Mouse (Mus musculus) midbrain, embryonic 12.5 days (tissue): ENCODE results near the gene C1qtnf9. TPM values are rescaled to one million over a fixed set of nuclear protein-coding genes. Genes with fewer than 3 reads are reported as not detected.
A peak's percentile ranks its signal among the peaks of the same experiment; 100 is the strongest.

Source experiments
- ATAC-seq: fragments of 200-750 bp; cut with Nextera tagmentation; 2 replicates; pipeline ENCODE4 v1.8.0; 2017; ENCODE audit warnings: low read depth, moderate TSS enrichment, moderate library complexity; ENCODE audit not compliant: low FRiP score
- H3K27ac ChIP-seq: fragments of 300-500 bp; sonication (generic); replicated peaks from 2 replicates; pipeline ENCODE4 v1.5.1; 2016; ENCODE audit warnings: mild to moderate bottlenecking
- H3K27me3 ChIP-seq: fragments of 300-500 bp; sonication (generic); 2 replicates; pipeline ENCODE4 v1.6.1; 2016; ENCODE audit warnings: mild to moderate bottlenecking
- H3K36me3 ChIP-seq: fragments of 300-500 bp; sonication (generic); 2 replicates; pipeline ENCODE4 v1.6.1; 2016
- H3K4me1 ChIP-seq: fragments of 300-500 bp; sonication (generic); 2 replicates; pipeline ENCODE4 v1.6.1; 2016
- H3K4me2 ChIP-seq: fragments of 300-500 bp; sonication (generic); replicated peaks from 2 replicates; pipeline ENCODE4 v1.6.1; 2016; ENCODE audit warnings: mild to moderate bottlenecking, moderate library complexity
- H3K4me3 ChIP-seq: fragments of 300-500 bp; sonication (generic); 2 replicates; pipeline ENCODE4 v1.5.1; 2016; ENCODE audit warnings: mild to moderate bottlenecking
- H3K9ac ChIP-seq: fragments of 300-500 bp; sonication (generic); replicated peaks from 2 replicates; pipeline ENCODE4 v1.6.1; 2016; ENCODE audit warnings: mild to moderate bottlenecking, moderate library complexity
- H3K9me3 ChIP-seq: fragments of 300-500 bp; sonication (generic); 2 replicates; pipeline ENCODE4 v1.6.1; 2016; ENCODE audit warnings: mild to moderate bottlenecking
- WGBS: fragments of 180-500 bp; shearing (Covaris S2); methylation state at CpG from one replicate; pipeline ENCODE4 v1.1.7; 2016; 5-methylcytosine and 5-hydroxymethylcytosine counted together
- polyA plus RNA-seq: library from polyadenylated mRNA; unstranded; fragments of >200 nt; fragmentation: Nextera tagmentation; extraction: Ambion mirVana; gene quantifications from 2 replicates; pipeline ENCODE4 v1.2.1, GENCODE M21; 2016

C1qtnf9 gene
- polyA plus RNA-seq: 0.12 and 0.20 TPM in 2 replicates

DNA sequence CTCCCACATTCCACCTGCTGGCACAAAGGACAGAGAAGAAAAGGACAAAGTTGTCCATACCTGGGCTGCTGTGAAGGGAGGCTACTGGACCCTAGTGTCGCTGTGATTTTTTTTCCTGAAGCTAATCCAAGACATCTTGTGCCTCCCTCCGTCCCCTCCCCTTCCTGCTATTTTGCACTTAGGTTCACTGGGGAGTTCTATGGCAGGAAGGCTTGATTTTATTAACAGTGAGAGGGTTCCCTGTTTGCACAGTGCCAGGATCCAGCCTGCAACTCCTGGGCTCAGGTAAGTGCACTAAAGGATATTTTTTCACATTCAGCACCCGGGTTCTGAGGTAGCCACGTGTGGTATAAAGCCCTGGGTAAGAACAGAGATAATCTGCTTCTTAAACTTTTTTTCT, at the start of gene C1qtnf9:
C1qtnf9 (plus strand) TSS at position 251 of the 400 bp plus-strand sequence.
- Histone ChIP-seq H3K36me3 (no peaks in the 10 kb centered on the region), H3K4me2 (no peak within 1 kb of the TSS), H3K9ac (no peak within 1 kb of the TSS), H3K4me3 (no peak within 1 kb of the TSS), H3K4me1 (peaks cover 7% of the 10 kb centered on the region; the same call in 1 of the 2 replicates), H3K9me3 (no peaks in the 10 kb centered on the region), H3K27me3 (no peaks in the 10 kb centered on the region), H3K27ac (no peak within 1 kb of the TSS)
- 75% methylated on average over 4 of the region's 4 CpGs for WGBS
- ATAC-seq: no peak

DNA sequence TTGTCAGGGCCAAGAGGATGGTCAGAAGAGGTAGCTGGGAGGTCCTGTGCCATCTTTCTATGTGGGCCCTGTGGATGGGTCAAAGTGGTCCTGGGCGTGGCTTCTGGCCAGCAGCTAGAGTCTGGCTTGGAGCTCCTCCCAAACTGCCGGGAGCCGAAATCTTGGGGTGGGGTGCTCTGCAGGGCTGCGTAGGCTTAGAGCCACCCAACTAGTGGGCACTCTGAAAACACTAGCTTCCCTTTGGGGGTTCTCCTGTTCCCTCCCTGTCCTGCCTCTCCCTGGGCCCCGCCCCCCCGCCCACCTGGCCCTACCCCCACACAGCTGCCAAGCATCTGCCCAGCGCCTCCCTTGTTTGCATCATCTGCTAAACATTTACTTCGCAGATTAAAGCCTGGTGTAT, 46.6 kb upstream of the C1qtnf9 start:
- no peak overlapping the region for H3K9ac ChIP-seq
- no peaks in the 10 kb centered on the region for H3K9me3 ChIP-seq
- WGBS: 66% methylated on average over 8 of the region's 8 CpGs
- no peak for ATAC-seq
- H3K4me1 ChIP-seq: no peaks in the 10 kb centered on the region
- H3K36me3 ChIP-seq: peaks cover 20% of the 10 kb centered on the region; the same call in 1 of the 2 replicates
- no peak overlapping the region for H3K4me2 ChIP-seq
- H3K4me3 ChIP-seq: no peak overlapping the region
- H3K27ac ChIP-seq: no peak overlapping the region
- no peaks in the 10 kb centered on the region for H3K27me3 ChIP-seq

DNA sequence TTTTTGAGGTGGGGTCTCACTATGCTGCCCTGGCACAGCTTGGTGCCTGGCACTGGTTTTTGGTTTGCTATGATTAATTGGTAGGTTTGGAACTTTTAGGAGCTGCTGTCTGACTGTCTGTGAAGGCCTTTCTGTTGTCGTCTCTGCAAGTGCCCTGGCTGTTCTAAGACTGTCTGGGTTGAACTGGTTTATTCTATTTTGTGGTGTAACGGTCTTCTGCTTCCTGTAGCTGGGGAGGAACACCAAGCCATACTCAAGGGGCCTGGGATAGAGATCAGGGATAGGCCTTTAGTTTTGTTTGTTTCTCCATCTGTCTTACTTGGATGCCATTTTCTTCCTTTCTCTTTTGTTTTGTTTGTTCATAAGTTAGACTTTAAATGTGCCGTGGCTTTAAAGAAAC, 46.0 kb upstream of the C1qtnf9 start:
- Histone ChIP-seq H3K4me3 (no peak overlapping the region), H3K4me2 (no peak overlapping the region), H3K36me3 (peaks cover 20% of the 10 kb centered on the region; the same call in 1 of the 2 replicates), H3K9me3 (no peaks in the 10 kb centered on the region), H3K9ac (no peak overlapping the region), H3K27ac (no peak overlapping the region), H3K4me1 (no peaks in the 10 kb centered on the region), H3K27me3 (no peaks in the 10 kb centered on the region)
- no peak for ATAC-seq
- WGBS: 88% methylated on average over 3 of the region's 3 CpGs

DNA sequence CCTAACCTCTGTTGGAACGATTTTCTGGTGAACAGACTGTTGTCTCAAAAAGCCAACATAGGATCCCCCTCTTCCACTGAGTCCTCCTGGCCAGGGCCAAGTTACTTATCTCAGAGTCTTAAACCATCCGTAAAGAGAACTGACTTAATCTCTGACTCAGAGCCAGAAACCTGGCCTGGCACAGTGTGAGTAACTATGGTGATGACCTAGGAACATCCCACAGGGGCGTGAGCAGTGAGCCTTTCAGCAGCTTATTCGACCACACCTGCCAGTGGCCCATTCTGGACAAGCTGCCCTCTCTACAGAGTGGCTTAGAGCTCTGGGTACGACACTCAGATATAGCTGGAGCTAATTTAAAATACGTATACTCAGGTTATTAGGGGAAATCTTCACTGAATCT, 41.8 kb upstream of the C1qtnf9 start:
- H3K36me3 ChIP-seq: peaks cover 29% of the 10 kb centered on the region

DNA sequence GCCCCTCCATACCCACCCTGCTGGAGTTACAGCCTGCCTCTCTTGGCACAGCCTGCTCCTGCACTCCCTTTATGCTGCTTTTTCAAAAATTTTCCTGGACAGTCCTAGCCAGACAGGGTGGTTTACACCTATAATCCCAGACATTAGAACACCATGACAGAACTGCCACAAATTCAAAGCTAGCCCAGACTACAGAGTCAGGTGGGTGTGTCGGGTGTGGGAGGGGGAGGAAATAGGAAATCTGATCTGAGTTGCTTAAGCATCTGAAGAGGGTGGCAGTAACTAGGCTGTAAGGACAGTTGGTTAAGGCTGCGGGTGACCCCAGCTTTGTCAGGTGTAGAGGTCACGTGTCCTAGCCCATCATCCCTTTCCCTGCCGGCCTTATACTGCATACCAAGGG, 40.8 kb upstream of the C1qtnf9 start:
- Histone ChIP-seq H3K9ac (no peak overlapping the region), H3K4me1 (peaks cover 4% of the 10 kb centered on the region; the same call in 1 of the 2 replicates), H3K4me2 (no peak overlapping the region), H3K27me3 (no peaks in the 10 kb centered on the region), H3K27ac (peak overlapping the region; percentile 30; the same call in 1 of the 2 replicates), H3K36me3 (peaks cover 29% of the 10 kb centered on the region), H3K4me3 (no peak overlapping the region), H3K9me3 (no peaks in the 10 kb centered on the region)
- 71% methylated on average over 4 of the region's 4 CpGs for WGBS
- no peak for ATAC-seq

More for the DNA sequence above, 41.8 kb upstream of the C1qtnf9 start:
- Histone ChIP-seq H3K4me2 (no peak overlapping the region), H3K4me3 (no peak overlapping the region), H3K27ac (no peak overlapping the region), H3K4me1 (no peaks in the 10 kb centered on the region), H3K27me3 (no peaks in the 10 kb centered on the region), H3K9ac (no peak overlapping the region), H3K9me3 (no peaks in the 10 kb centered on the region)
- 47% methylated on average over 6 of the region's 6 CpGs for whole genome bisulfite sequencing
- ATAC-seq: no peak

DNA sequence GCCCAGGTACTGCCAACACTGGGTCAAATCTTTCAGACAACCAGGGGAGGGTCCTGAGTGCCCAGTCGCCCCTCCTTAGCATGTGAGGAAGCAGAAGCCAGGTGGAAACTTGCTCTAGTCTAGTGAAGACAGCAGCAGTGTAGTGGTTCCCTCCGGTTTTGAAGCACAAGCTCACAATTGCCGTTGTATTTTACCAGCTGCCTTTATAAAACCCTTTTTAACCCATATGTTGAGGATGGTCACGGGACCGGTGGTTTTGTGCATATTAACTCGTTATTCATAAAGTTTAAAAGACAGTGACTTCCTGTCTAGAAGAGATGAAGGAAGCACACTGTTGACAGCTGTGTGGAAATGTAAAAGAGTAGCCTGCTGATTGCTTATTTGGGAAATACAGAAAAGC, 35.9 kb upstream of the C1qtnf9 start:
- Histone ChIP-seq H3K36me3 (peaks cover 25% of the 10 kb centered on the region), H3K27ac (no peak overlapping the region), H3K9me3 (no peaks in the 10 kb centered on the region), H3K4me2 (no peak overlapping the region), H3K4me3 (no peak overlapping the region), H3K4me1 (peaks cover 42% of the 10 kb centered on the region), H3K9ac (no peak overlapping the region), H3K27me3 (no peaks in the 10 kb centered on the region)
- WGBS: 67% methylated on average over 6 of the region's 6 CpGs
- no peak for ATAC-seq

DNA sequence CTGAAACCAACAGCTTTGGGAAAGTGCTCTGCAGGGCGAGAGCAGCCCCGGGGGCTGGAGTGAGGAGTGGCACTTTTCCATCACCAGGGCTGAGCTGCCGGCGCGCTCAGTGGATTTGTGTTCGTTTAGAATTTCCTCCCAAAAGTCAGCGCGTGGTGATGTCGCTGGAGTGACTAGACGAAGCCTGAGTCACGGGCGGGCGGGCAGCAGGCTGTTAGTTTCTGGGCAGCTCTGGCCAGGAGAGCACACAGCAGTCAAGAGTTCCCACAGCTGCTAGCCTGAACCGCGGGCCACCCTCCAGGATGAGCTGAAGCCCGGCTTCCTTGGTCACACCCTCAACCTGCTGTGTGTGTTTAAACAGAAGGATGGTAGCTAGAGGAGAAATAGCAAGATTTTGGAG, 35.1 kb upstream of the C1qtnf9 start:
- no peaks in the 10 kb centered on the region for H3K27me3 ChIP-seq
- WGBS: 13% methylated on average over 16 of the region's 16 CpGs
- peaks cover 49% of the 10 kb centered on the region for H3K4me1 ChIP-seq
- H3K4me3 ChIP-seq: no peak overlapping the region
- no peak for ATAC-seq
- no peaks in the 10 kb centered on the region for H3K9me3 ChIP-seq
- peaks cover 25% of the 10 kb centered on the region for H3K36me3 ChIP-seq
- H3K9ac ChIP-seq: no peak overlapping the region
- peak overlapping the region; percentile 24 for H3K4me2 ChIP-seq
- 0 out of 2 replicates have a peak overlapping the region, but pooled peaks have one; percentile 11 for H3K27ac ChIP-seq

DNA sequence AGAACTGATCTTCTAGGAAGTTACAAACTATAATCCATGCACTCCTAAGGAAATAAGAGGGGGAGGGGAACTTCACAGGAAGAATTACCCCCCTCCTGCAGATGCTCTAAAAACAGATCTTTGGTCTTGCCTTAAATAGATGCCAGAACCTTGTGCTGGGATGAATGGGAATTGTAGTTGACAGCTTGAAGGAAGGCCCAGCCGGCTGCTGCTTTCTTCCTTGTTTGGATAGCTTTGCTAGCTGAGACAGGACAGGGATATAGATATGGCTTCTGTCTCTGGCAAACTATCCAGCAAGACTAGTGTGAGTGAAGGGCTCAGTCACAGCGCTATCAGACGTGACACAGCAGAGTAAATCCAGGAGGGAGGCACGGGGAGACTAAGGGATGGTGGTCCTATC, 34.2 kb upstream of the C1qtnf9 start:
- Histone ChIP-seq H3K4me3 (no peak overlapping the region), H3K9ac (0 out of 2 replicates have a peak overlapping the region, but pooled peaks have one; percentile 4), H3K27ac (no peak overlapping the region), H3K4me1 (peaks cover 59% of the 10 kb centered on the region), H3K4me2 (no peak overlapping the region), H3K36me3 (peaks cover 17% of the 10 kb centered on the region), H3K9me3 (no peaks in the 10 kb centered on the region), H3K27me3 (no peaks in the 10 kb centered on the region)
- 53% methylated on average over 4 of the region's 4 CpGs for WGBS
- ATAC-seq: no peak

DNA sequence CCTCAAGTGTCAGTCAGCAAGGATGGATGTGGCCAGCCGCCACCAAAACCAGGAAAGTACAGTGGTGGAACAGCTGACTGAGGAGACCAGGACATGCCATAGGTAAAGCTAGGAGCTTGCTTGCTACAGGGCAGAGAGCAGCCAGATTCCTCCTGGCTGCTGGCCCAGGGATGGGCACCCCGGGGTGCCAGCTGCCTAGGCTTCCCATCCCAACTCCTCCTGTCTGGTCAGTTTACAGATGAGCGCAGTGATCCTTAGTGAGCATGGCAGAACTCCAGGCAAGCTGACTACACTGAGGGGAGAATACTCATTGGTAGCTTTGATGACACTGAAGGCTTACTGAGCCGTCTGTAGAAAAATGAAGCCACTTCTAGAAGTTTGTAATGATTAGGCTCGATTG, 32.7 kb upstream of the C1qtnf9 start:
- Histone ChIP-seq H3K9ac (no peak overlapping the region), H3K27me3 (no peaks in the 10 kb centered on the region), H3K9me3 (no peaks in the 10 kb centered on the region), H3K4me1 (peaks cover 65% of the 10 kb centered on the region), H3K36me3 (peaks cover 3% of the 10 kb centered on the region; the same call in 1 of the 2 replicates), H3K27ac (no peak overlapping the region), H3K4me2 (no peak overlapping the region), H3K4me3 (no peak overlapping the region)
- ATAC-seq: no peak
- 66% methylated on average over 5 of the region's 5 CpGs for WGBS

DNA sequence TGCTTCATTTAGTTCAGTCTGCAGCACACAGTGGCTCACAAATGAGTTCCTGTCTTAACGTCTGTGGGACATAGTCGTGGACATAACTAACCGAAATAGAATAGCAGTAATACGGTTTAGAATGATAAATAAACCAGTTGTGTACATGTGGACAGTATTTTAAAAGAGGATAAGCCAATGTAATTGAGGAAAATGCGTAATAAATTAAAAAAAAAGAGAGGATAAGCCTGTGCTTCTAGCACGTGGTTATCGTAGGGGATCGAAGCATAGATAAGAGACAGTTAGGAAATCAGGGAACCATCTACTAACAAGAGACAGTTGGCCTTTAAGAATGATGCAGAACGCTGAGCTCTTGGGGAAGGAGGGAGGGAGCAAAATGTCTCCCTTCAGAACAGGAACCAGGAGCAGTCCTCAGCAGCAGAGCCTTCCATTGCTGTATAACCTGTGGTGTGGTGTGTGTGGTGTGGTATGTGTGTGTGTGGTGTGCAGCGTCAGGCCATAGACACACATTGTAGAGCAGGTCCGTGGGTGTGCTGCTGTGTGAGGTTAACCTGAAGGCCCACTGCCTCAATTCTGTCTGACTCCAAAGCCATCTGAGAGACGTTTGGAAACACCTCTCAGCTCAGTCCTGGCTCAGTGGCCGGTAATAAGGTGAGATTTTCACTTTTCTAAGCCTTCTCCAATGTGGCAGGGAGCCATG, 31.9 kb upstream of the C1qtnf9 start:
- Histone ChIP-seq H3K9me3 (no peaks in the 10 kb centered on the region), H3K4me2 (no peak overlapping the region), H3K36me3 (no peaks in the 10 kb centered on the region), H3K9ac (no peak overlapping the region), H3K4me1 (peaks cover 71% of the 10 kb centered on the region), H3K27me3 (no peaks in the 10 kb centered on the region), H3K27ac (peak overlapping the region; percentile 74), H3K4me3 (no peak overlapping the region)
- WGBS: 60% methylated on average over 13 of the region's 13 CpGs
- ATAC-seq: no peak

DNA sequence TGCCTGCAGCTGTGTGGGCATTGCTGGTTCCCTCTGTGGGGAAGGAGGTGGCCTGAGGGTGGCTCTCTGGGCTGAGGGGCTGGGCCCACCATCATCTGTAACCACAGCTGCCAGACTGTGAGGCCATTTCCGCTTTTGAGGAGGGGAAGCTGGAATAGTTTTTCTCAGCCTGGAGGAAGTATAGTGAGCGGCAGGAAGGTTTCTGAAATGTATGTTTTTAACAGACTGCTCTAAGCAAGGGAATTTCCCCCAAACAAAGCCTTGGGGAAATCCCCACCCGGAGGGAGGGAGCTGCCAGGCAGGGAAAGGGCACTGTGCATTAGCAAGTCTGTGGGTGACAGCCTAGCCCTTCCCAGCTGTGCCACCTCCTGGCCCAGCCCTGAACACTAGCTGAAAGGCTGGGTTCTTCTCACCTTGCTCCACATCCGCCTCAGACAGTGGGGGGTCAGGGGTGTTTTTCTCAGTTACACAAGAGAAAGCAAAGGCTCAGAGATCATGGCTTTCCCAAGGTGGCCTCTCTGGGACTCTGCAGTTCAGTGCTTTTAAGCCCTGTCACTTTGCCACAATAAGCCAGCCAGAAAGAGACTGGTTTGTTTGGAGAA, 31.2 kb upstream of the C1qtnf9 start:
- H3K4me3 ChIP-seq: no peak overlapping the region
- WGBS: 4% methylated on average over 4 of the region's 4 CpGs
- no peaks in the 10 kb centered on the region for H3K9me3 ChIP-seq
- no peaks in the 10 kb centered on the region for H3K36me3 ChIP-seq
- peak overlapping the region; percentile 74 for H3K27ac ChIP-seq
- peak; percentile 38 for ATAC-seq
- no peak overlapping the region for H3K9ac ChIP-seq
- peak overlapping the region; percentile 34 for H3K4me2 ChIP-seq
- H3K4me1 ChIP-seq: peaks cover 78% of the 10 kb centered on the region
- no peaks in the 10 kb centered on the region for H3K27me3 ChIP-seq

DNA sequence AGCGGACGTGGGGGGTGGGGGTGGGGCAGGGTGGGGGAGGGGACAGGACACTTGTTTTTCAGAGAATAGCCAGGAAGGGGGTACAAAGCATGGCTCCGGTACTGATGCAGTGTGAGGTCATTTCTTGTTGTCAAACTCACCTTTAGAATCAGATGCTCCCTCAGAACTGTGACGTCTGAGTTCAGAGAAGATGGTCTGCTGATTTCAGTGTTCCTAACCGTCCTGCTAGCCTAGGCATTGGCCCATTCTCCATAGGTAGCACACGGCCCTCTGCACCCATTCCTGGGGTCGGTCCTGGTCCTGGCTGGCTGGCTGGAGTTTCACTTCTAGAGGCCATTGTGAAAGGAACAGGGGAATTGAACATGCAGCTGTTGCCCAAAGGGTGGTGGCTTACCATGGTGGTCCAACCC, 30.7 kb upstream of the C1qtnf9 start:
- Histone ChIP-seq H3K27me3 (no peaks in the 10 kb centered on the region), H3K9ac (no peak overlapping the region), H3K4me1 (peaks cover 74% of the 10 kb centered on the region), H3K27ac (peak overlapping the region; percentile 74), H3K4me2 (peak overlapping the region; percentile 34), H3K4me3 (no peak overlapping the region), H3K36me3 (0 out of 2 replicates have a peak, but pooled peaks cover 5% of the 10 kb centered on the region), H3K9me3 (no peaks in the 10 kb centered on the region)
- 15% methylated on average over 7 of the region's 7 CpGs for WGBS
- ATAC-seq: no peak; the same call in 1 of the 2 replicates
